Mouse (Mus musculus): ENCODE measurements around the gene Sla2. TPM values are rescaled to one million over a fixed set of nuclear protein-coding genes. Genes with fewer than 3 reads are reported as not detected.
"Not testable (repeated sequence)": the region's sequence is repeated elsewhere in the genome, so short reads cannot be mapped to it uniquely, and the experiment has no call there.

Sla2 gene
- polyA plus RNA-seq, 1 experiment from 2014 or later: 8.4 TPM

GRCm38 (mm10) chr2:156925075-156925474, 38.1 kb upstream of the Sla2 start:
- not testable (repeated sequence) for H3K4me2 ChIP-seq (ENCODE audit: low read depth, low read length)
- 89% methylated on average over 4 of the region's 4 CpGs for WGBS

GRCm38 (mm10) chr2:156924210-156924898, 37.4 kb upstream of the Sla2 start:
- Histone ChIP-seq H3K4me3 (ENCODE audit: low read length) (no peak overlapping the region), H3K4me1 (ENCODE audit: control insufficient read depth, insufficient read depth, low read length) (0 out of 2 replicates have a peak, but pooled peaks cover 3% of the 10 kb centered on the region), H3K9ac (ENCODE audit: low read length) (no peak overlapping the region), H3K9me3 (replicated peaks; ENCODE audit: control insufficient read depth, low read length) (no peaks in the 10 kb centered on the region), H3K4me2 (ENCODE audit: low read depth, low read length) (no peak overlapping the region), H3K27ac (ENCODE audit: low read length) (no peak overlapping the region), H3K27me3 (ENCODE audit: control insufficient read depth, insufficient read depth, low read length) (no peaks in the 10 kb centered on the region), H3K36me3 (ENCODE audit: control insufficient read depth, insufficient read depth) (peaks cover 6% of the 10 kb centered on the region; the same call in 1 of the 2 replicates)
- no peak for ATAC-seq (replicated peaks; ENCODE audit: extremely low read depth, insufficient read depth, low FRiP score)
- WGBS: 39% methylated on average over 3 of the region's 3 CpGs

More at GRCm38 (mm10) chr2:156925075-156925474, 38.1 kb upstream of the Sla2 start:
- not testable (repeated sequence) for H3K36me3 ChIP-seq (ENCODE audit: control insufficient read depth, insufficient read depth); H3K4me1 ChIP-seq (ENCODE audit: control insufficient read depth, insufficient read depth, low read length); H3K4me3 ChIP-seq (ENCODE audit: low read length); H3K27me3 ChIP-seq (ENCODE audit: control insufficient read depth, insufficient read depth, low read length); H3K9ac ChIP-seq (ENCODE audit: low read length); H3K27ac ChIP-seq (ENCODE audit: low read length); H3K9me3 ChIP-seq (replicated peaks; ENCODE audit: control insufficient read depth, low read length); ATAC-seq (replicated peaks; ENCODE audit: extremely low read depth, insufficient read depth, low FRiP score)

- H3K27me3 ChIP-seq (ENCODE audit: control insufficient read depth, insufficient read depth, low read length): no peaks in the 10 kb centered on the region
- peaks cover 1% of the 10 kb centered on the region; the same call in 1 of the 2 replicates for H3K36me3 ChIP-seq (ENCODE audit: control insufficient read depth, insufficient read depth)
- no peak overlapping the region for H3K4me3 ChIP-seq (ENCODE audit: low read length)
- ATAC-seq (replicated peaks; ENCODE audit: extremely low read depth, insufficient read depth, low FRiP score): no peak
- H3K4me2 ChIP-seq (ENCODE audit: low read depth, low read length): no peak overlapping the region
- no peak overlapping the region for H3K27ac ChIP-seq (ENCODE audit: low read length)
- 82% methylated on average over 5 of the region's 5 CpGs for WGBS
- no peaks in the 10 kb centered on the region for H3K9me3 ChIP-seq (replicated peaks; ENCODE audit: control insufficient read depth, low read length)
- 0 out of 2 replicates have a peak, but pooled peaks cover 3% of the 10 kb centered on the region for H3K4me1 ChIP-seq (ENCODE audit: control insufficient read depth, insufficient read depth, low read length)
- no peak overlapping the region for H3K9ac ChIP-seq (ENCODE audit: low read length)
Measured at GRCm38 (mm10) chr2:156923057-156923456, 36.1 kb upstream of the Sla2 start.

- H3K27me3 ChIP-seq (ENCODE audit: control insufficient read depth, insufficient read depth, low read length): no peaks in the 10 kb centered on the region
- H3K4me3 ChIP-seq (ENCODE audit: low read length): no peak overlapping the region
- H3K27ac ChIP-seq (ENCODE audit: low read length): no peak overlapping the region
- ATAC-seq (replicated peaks; ENCODE audit: extremely low read depth, insufficient read depth, low FRiP score): no peak
- H3K36me3 ChIP-seq (ENCODE audit: control insufficient read depth, insufficient read depth): no peaks in the 10 kb centered on the region
- no peak overlapping the region for H3K9ac ChIP-seq (ENCODE audit: low read length)
- H3K4me2 ChIP-seq (ENCODE audit: low read depth, low read length): no peak overlapping the region
- 0 out of 2 replicates have a peak, but pooled peaks cover 3% of the 10 kb centered on the region for H3K4me1 ChIP-seq (ENCODE audit: control insufficient read depth, insufficient read depth, low read length)
- 46% methylated on average over 2 of the region's 2 CpGs for WGBS
- no peaks in the 10 kb centered on the region for H3K9me3 ChIP-seq (replicated peaks; ENCODE audit: control insufficient read depth, low read length)
Measured at GRCm38 (mm10) chr2:156919796-156920195, 32.8 kb upstream of the Sla2 start.

GRCm38 (mm10) chr2:156919191-156919590, 32.2 kb upstream of the Sla2 start:
- H3K27me3 ChIP-seq (ENCODE audit: control insufficient read depth, insufficient read depth, low read length); H3K36me3 ChIP-seq (ENCODE audit: control insufficient read depth, insufficient read depth): not testable (repeated sequence)
- WGBS: 84% methylated on average over 11 of the region's 11 CpGs

GRCm38 (mm10) chr2:156918562-156918961, 31.6 kb upstream of the Sla2 start:
- H3K4me2 ChIP-seq (ENCODE audit: low read depth, low read length): no peak overlapping the region
- WGBS: 52% methylated on average over 4 of the region's 4 CpGs

More at GRCm38 (mm10) chr2:156919191-156919590, 32.2 kb upstream of the Sla2 start:
- H3K4me1 ChIP-seq (ENCODE audit: control insufficient read depth, insufficient read depth, low read length); H3K4me3 ChIP-seq (ENCODE audit: low read length); H3K9ac ChIP-seq (ENCODE audit: low read length); H3K27ac ChIP-seq (ENCODE audit: low read length); H3K4me2 ChIP-seq (ENCODE audit: low read depth, low read length); ATAC-seq (replicated peaks; ENCODE audit: extremely low read depth, insufficient read depth, low FRiP score); H3K9me3 ChIP-seq (replicated peaks; ENCODE audit: control insufficient read depth, low read length): not testable (repeated sequence)

GRCm38 (mm10) chr2:156916419-156917125, 29.6 kb upstream of the Sla2 start:
- no peak for ATAC-seq (replicated peaks; ENCODE audit: extremely low read depth, insufficient read depth, low FRiP score)
- Histone ChIP-seq H3K9ac (ENCODE audit: low read length) (no peak overlapping the region), H3K36me3 (ENCODE audit: control insufficient read depth, insufficient read depth) (no peaks in the 10 kb centered on the region), H3K4me2 (ENCODE audit: low read depth, low read length) (no peak overlapping the region), H3K27ac (ENCODE audit: low read length) (no peak overlapping the region), H3K27me3 (ENCODE audit: control insufficient read depth, insufficient read depth, low read length) (no peaks in the 10 kb centered on the region), H3K4me1 (ENCODE audit: control insufficient read depth, insufficient read depth, low read length) (no peaks in the 10 kb centered on the region), H3K4me3 (ENCODE audit: low read length) (no peak overlapping the region), H3K9me3 (replicated peaks; ENCODE audit: control insufficient read depth, low read length) (no peaks in the 10 kb centered on the region)
- WGBS: 80% methylated on average over 3 of the region's 3 CpGs

More at GRCm38 (mm10) chr2:156918562-156918961, 31.6 kb upstream of the Sla2 start:
- no peak for ATAC-seq (replicated peaks; ENCODE audit: extremely low read depth, insufficient read depth, low FRiP score)
- H3K4me3 ChIP-seq (ENCODE audit: low read length): no peak overlapping the region
- no peak overlapping the region for H3K9ac ChIP-seq (ENCODE audit: low read length)
- no peaks in the 10 kb centered on the region for H3K9me3 ChIP-seq (replicated peaks; ENCODE audit: control insufficient read depth, low read length)
- no peak overlapping the region for H3K27ac ChIP-seq (ENCODE audit: low read length)
- H3K27me3 ChIP-seq (ENCODE audit: control insufficient read depth, insufficient read depth, low read length): no peaks in the 10 kb centered on the region
- H3K4me1 ChIP-seq (ENCODE audit: control insufficient read depth, insufficient read depth, low read length): no peaks in the 10 kb centered on the region
- H3K36me3 ChIP-seq (ENCODE audit: control insufficient read depth, insufficient read depth): no peaks in the 10 kb centered on the region

GRCm38 (mm10) chr2:156915559-156915958, 28.6 kb upstream of the Sla2 start:
- Histone ChIP-seq H3K4me2 (ENCODE audit: low read depth, low read length) (no peak overlapping the region), H3K4me1 (ENCODE audit: control insufficient read depth, insufficient read depth, low read length) (no peaks in the 10 kb centered on the region), H3K9ac (ENCODE audit: low read length) (no peak overlapping the region), H3K9me3 (replicated peaks; ENCODE audit: control insufficient read depth, low read length) (no peaks in the 10 kb centered on the region), H3K4me3 (ENCODE audit: low read length) (no peak overlapping the region), H3K27ac (ENCODE audit: low read length) (no peak overlapping the region), H3K36me3 (ENCODE audit: control insufficient read depth, insufficient read depth) (no peaks in the 10 kb centered on the region), H3K27me3 (ENCODE audit: control insufficient read depth, insufficient read depth, low read length) (no peaks in the 10 kb centered on the region)
- 49% methylated on average over 3 of the region's 3 CpGs for WGBS
- no peak for ATAC-seq (replicated peaks; ENCODE audit: extremely low read depth, insufficient read depth, low FRiP score)

GRCm38 (mm10) chr2:156913191-156913590, 26.2 kb upstream of the Sla2 start:
- Histone ChIP-seq H3K27ac (ENCODE audit: low read length) (no peak overlapping the region), H3K4me2 (ENCODE audit: low read depth, low read length) (no peak overlapping the region), H3K36me3 (ENCODE audit: control insufficient read depth, insufficient read depth) (no peaks in the 10 kb centered on the region), H3K4me3 (ENCODE audit: low read length) (no peak overlapping the region), H3K27me3 (ENCODE audit: control insufficient read depth, insufficient read depth, low read length) (no peaks in the 10 kb centered on the region), H3K9ac (ENCODE audit: low read length) (no peak overlapping the region), H3K9me3 (replicated peaks; ENCODE audit: control insufficient read depth, low read length) (no peaks in the 10 kb centered on the region), H3K4me1 (ENCODE audit: control insufficient read depth, insufficient read depth, low read length) (no peaks in the 10 kb centered on the region)
- ATAC-seq (replicated peaks; ENCODE audit: extremely low read depth, insufficient read depth, low FRiP score): no peak
- WGBS: 45% methylated on average over 5 of the region's 5 CpGs

Data from heart, embryonic 16.5 days (tissue).